Mouse (Mus musculus): Measurements from ENCODE around the gene Phrf1. TPM values are rescaled to one million over a fixed set of nuclear protein-coding genes. Genes with fewer than 3 reads are reported as not detected.

The Phrf1 gene
- total and polyA plus RNA-seq, 3 experiments = 66.1 to 1,029 (median 91.2) TPM

DNA sequence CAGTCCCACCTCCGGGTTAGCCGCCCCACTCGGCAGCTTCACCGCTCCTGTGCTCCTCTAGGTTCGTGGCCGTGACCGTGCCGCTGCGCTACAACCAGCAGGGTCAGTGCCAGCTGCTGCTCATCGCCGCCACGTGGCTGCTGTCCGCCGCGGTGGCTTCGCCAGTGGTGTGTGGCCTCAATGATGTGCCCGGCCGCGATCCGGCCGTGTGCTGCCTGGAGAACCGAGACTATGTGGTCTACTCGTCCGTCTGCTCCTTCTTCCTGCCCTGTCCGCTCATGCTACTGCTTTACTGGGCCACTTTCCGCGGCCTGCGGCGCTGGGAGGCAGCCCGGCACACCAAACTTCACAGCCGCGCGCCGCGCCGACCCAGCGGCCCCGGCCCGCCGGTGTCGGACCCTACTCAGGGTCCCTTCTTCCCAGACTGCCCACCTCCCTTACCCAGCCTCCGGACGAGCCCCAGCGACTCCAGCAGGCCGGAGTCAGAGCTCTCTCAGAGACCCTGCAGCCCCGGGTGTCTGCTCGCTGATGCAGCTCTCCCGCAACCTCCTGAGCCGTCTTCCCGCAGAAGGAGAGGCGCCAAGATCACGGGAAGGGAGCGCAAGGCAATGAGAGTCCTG is 65.4 kb downstream of the Phrf1 start:
- Histone ChIP-seq H3K36me3 (ENCODE audit: control insufficient read depth in 1 of 2, insufficient read depth in 2 of 2, low read length in 2 of 2) (no peaks in the 10 kb centered on the region), H3K4me3 (ENCODE audit: control insufficient read depth in 1 of 2, insufficient read depth in 1 of 2, low read depth in 2 of 2, low read length in 2 of 2) (no peak overlapping the region), H3K9ac (ENCODE audit: control insufficient read depth, low read depth, low read length, poor library complexity, severe bottlenecking) (no peak overlapping the region), H3K9me3 (replicated peaks; ENCODE audit: insufficient read depth, low read length) (no peaks in the 10 kb centered on the region), H3K79me2 (ENCODE audit: control insufficient read depth, insufficient read depth, low read length, poor library complexity) (no peaks in the 10 kb centered on the region), H3K4me1 (ENCODE audit: control insufficient read depth in 1 of 2, insufficient read depth in 2 of 2, low read length in 2 of 2) (no peaks in the 10 kb centered on the region), H3K27me3 (ENCODE audit: control insufficient read depth in 1 of 2, insufficient read depth in 2 of 2, low read length in 2 of 2) (no peaks in the 10 kb centered on the region), H3K27ac (ENCODE audit: control insufficient read depth, low read depth, low read length) (no peak overlapping the region)
- DNase-seq (ENCODE audit: low read depth, low spot score) = no peak
- TF ChIP-seq MAFK (IDR thresholded peaks at IDR 0.05; ENCODE audit: borderline replicate concordance, low read depth, low read length) = no peak
- no peak for TF ChIP-seq MYB (IDR thresholded peaks at IDR 0.05; ENCODE audit: low read depth, low read length)
- TF ChIP-seq KAT2A (conservative IDR thresholded peaks at IDR 0.05; ENCODE audit: low read depth, low read length) = no peak
- no peak for TF ChIP-seq NRF1 (IDR thresholded peaks at IDR 0.05; ENCODE audit: insufficient read depth, low read depth, low read length, poor library complexity, severe bottlenecking)
- no peak for TF ChIP-seq ZC3H11A (IDR thresholded peaks at IDR 0.05; ENCODE audit: low read depth, low read length)
- TF ChIP-seq CHD1 (IDR thresholded peaks at IDR 0.05; ENCODE audit: low read depth, low read length) = no peak
- no peak for TF ChIP-seq POLR2AphosphoS2 (IDR thresholded peaks at IDR 0.05; ENCODE audit: low read length)
- no peak for TF ChIP-seq GATA1 (IDR thresholded peaks at IDR 0.05; ENCODE audit: low read depth, low read length)
- no peak for TF ChIP-seq CTCF (IDR thresholded peaks at IDR 0.05 in 2 of 3, conservative IDR thresholded peaks at IDR 0.05 in 1 of 3; ENCODE audit: control insufficient read depth in 1 of 3, insufficient read depth in 1 of 3, low read depth in 2 of 3, low read length in 3 of 3, poor library complexity in 1 of 3, severe bottlenecking in 1 of 3)
- TF ChIP-seq MAZ (IDR thresholded peaks at IDR 0.05; ENCODE audit: low read depth, low read length) = no peak
- no peak for TF ChIP-seq TCF12 (IDR thresholded peaks at IDR 0.05; ENCODE audit: low read depth, low read length)
- TF ChIP-seq TAL1 (IDR thresholded peaks at IDR 0.05; ENCODE audit: low read length) = no peak
- no peak for TF ChIP-seq USF2 (IDR thresholded peaks at IDR 0.05; ENCODE audit: borderline replicate concordance in 1 of 2, insufficient read depth in 1 of 2, low read depth in 1 of 2, low read length in 2 of 2)
- TF ChIP-seq JUND (IDR thresholded peaks at IDR 0.05; ENCODE audit: low read depth, low read length) = no peak
- TF ChIP-seq POLR2A (IDR thresholded peaks at IDR 0.05; ENCODE audit: control insufficient read depth in 1 of 2, insufficient read depth in 1 of 2, low read depth in 1 of 2, low read length in 2 of 2, poor library complexity in 1 of 2) = no peak

DNA sequence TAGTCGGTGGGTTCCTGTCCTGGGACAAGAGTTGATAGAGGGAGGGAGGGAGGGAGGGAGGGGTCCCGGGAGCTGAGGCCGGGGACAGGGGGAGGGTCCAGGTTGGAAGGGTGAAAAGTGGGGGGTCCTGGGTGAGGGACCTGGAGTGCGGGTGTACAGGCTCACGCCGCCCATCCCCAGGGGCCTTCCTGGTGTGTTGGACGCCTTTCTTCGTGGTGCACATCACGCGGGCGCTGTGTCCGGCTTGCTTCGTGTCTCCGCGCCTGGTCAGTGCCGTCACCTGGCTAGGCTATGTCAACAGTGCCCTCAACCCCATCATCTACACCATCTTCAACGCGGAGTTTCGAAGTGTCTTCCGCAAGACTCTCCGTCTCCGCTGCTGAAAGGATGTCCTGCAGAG is 65.9 kb downstream of the Phrf1 start:
- DNase-seq (ENCODE audit: low read depth, low spot score) = no peak
- Histone ChIP-seq H3K36me3 (ENCODE audit: control insufficient read depth in 1 of 2, insufficient read depth in 2 of 2, low read length in 2 of 2) (no peaks in the 10 kb centered on the region), H3K4me1 (ENCODE audit: control insufficient read depth in 1 of 2, insufficient read depth in 2 of 2, low read length in 2 of 2) (no peaks in the 10 kb centered on the region), H3K27ac (ENCODE audit: control insufficient read depth, low read depth, low read length) (no peak overlapping the region), H3K27me3 (ENCODE audit: control insufficient read depth in 1 of 2, insufficient read depth in 2 of 2, low read length in 2 of 2) (no peaks in the 10 kb centered on the region), H3K4me3 (ENCODE audit: control insufficient read depth in 1 of 2, insufficient read depth in 1 of 2, low read depth in 2 of 2, low read length in 2 of 2) (no peak overlapping the region), H3K9ac (ENCODE audit: control insufficient read depth, low read depth, low read length, poor library complexity, severe bottlenecking) (no peak overlapping the region), H3K9me3 (replicated peaks; ENCODE audit: insufficient read depth, low read length) (no peaks in the 10 kb centered on the region), H3K79me2 (ENCODE audit: control insufficient read depth, insufficient read depth, low read length, poor library complexity) (no peaks in the 10 kb centered on the region)
- TF ChIP-seq TAL1 (IDR thresholded peaks at IDR 0.05; ENCODE audit: low read length) (no peak), TCF12 (IDR thresholded peaks at IDR 0.05; ENCODE audit: low read depth, low read length) (no peak)

Measured in MEL (cell line).